Mouse (Mus musculus) ES-Bruce4 (cell line): ENCODE data around the gene Rexo4. TPM values are rescaled to one million over a fixed set of nuclear protein-coding genes. Genes with fewer than 3 reads are reported as not detected.

Experiments used
- H3K27ac ChIP-seq: 2 replicates; pipeline ENCODE4 v1.5.1; 2012; ENCODE audit warnings: low read length, inconsistent platforms; ENCODE audit not compliant: insufficient read depth
- H3K27me3 ChIP-seq: 2 replicates; pipeline ENCODE4 v1.6.1; 2012; ENCODE audit warnings: mild to moderate bottlenecking, low read length, inconsistent platforms; ENCODE audit not compliant: control insufficient read depth, poor library complexity, insufficient read depth, severe bottlenecking
- H3K36me3 ChIP-seq: 2 replicates; pipeline ENCODE4 v1.6.1; 2012; ENCODE audit warnings: inconsistent platforms, mild to moderate bottlenecking, low read length, moderate library complexity; ENCODE audit not compliant: control insufficient read depth, poor library complexity, insufficient read depth, severe bottlenecking
- H3K4me1 ChIP-seq: one replicate; pipeline ENCODE4 v1.8.1; 2011; ENCODE audit warnings: low read length; ENCODE audit not compliant: control insufficient read depth, insufficient read depth
- H3K4me3 ChIP-seq: 2 replicates; pipeline ENCODE4 v1.5.1; 2011; ENCODE audit warnings: low read depth, mild to moderate bottlenecking, low read length
- H3K9ac ChIP-seq: 2 replicates; pipeline ENCODE4 v1.6.1; 2012; ENCODE audit warnings: low read depth, mild to moderate bottlenecking, inconsistent platforms; ENCODE audit not compliant: poor library complexity, severe bottlenecking
- H3K9me3 ChIP-seq: replicated peaks from 2 replicates; pipeline ENCODE4 v1.6.1; 2012; ENCODE audit warnings: mild to moderate bottlenecking, low read length, inconsistent platforms; ENCODE audit not compliant: control insufficient read depth, poor library complexity, insufficient read depth, severe bottlenecking
- CTCF ChIP-seq: IDR thresholded peaks from one replicate; pipeline ENCODE4 v1.8.1; 2011; ENCODE audit warnings: low read depth, low read length
- EP300 ChIP-seq: IDR thresholded peaks from 2 replicates; pipeline ENCODE4 v1.6.1; 2011; ENCODE audit warnings: low read depth, low read length; ENCODE audit not compliant: insufficient read depth
- POLR2A ChIP-seq: IDR thresholded peaks from one replicate; pipeline ENCODE4 v1.8.1; 2011; ENCODE audit warnings: low read length; ENCODE audit not compliant: insufficient read depth
- polyA plus RNA-seq: library from polyadenylated mRNA; stranded (reverse); fragments of >200 nt; gene quantifications from 2 replicates; pipeline ENCODE4 v1.2.4, GENCODE M21; 2011; ENCODE audit warnings: low read depth; ENCODE audit not compliant: missing spikeins, insufficient read depth, insufficient read length

Gene Rexo4
- polyA plus RNA-seq, 1 experiment = 62.4 TPM

DNA sequence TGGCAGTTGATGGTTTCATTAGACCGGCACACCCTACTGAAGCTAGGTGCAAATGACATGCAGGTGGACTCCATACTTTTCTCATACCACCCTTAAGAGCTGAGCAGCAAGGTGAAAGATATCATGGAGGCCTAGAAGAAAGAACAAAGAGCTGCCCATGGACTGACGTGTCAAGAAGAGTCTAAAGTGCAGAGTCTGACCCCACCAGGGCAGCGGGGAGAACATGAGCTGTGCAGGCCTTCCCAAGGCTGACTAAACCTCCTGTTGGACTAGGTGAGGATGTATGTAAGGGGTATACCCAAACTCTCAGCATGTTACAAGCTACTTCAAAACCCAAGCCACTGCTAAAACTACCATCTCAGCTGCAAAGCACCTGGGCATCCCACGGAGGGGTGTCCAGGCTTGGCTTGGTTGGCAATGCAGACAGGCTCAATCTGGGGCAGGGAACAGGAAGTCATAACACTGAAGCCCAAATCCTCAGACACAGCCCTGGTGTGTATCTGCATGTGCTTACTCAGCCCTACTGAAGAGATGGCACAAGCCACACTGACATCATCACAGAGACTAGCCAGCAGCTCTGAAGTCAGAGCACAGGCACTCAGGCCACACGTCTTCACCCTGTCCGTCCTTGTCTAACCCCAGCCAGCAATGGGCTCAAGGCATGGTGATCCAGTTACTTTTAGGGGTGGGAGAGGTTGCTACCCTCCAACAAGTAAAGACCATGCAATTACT is 36.3 kb downstream of the Rexo4 start:
- H3K9ac ChIP-seq = no peak overlapping the region

GRCm38 (mm10) chr2:26921784-26922183 is 42.4 kb downstream of the Rexo4 start:
- H3K36me3 ChIP-seq = peaks cover 54% of the 10 kb centered on the region
- TF ChIP-seq CTCF = no peak
- no peak for TF ChIP-seq EP300
- TF ChIP-seq POLR2A = no peak
- H3K4me3 ChIP-seq = no peak overlapping the region

More for the DNA sequence above, 36.3 kb downstream of the Rexo4 start:
- Histone ChIP-seq H3K4me3 (no peak overlapping the region), H3K4me1 (no peaks in the 10 kb centered on the region), H3K27me3 (no peaks in the 10 kb centered on the region), H3K27ac (no peak overlapping the region), H3K36me3 (peaks cover 17% of the 10 kb centered on the region), H3K9me3 (no peaks in the 10 kb centered on the region)
- no peak for TF ChIP-seq CTCF

GRCm38 (mm10) chr2:26920190-26920855 is 43.9 kb downstream of the Rexo4 start:
- Histone ChIP-seq H3K27me3 (no peaks in the 10 kb centered on the region), H3K36me3 (peaks cover 47% of the 10 kb centered on the region), H3K9ac (no peak overlapping the region), H3K4me1 (no peaks in the 10 kb centered on the region), H3K4me3 (no peak overlapping the region), H3K9me3 (no peaks in the 10 kb centered on the region), H3K27ac (no peak overlapping the region)
- TF ChIP-seq CTCF = no peak

More at GRCm38 (mm10) chr2:26921784-26922183, 42.4 kb downstream of the Rexo4 start:
- no peaks in the 10 kb centered on the region for H3K4me1 ChIP-seq
- no peak overlapping the region for H3K27ac ChIP-seq
- H3K27me3 ChIP-seq = no peaks in the 10 kb centered on the region
- H3K9ac ChIP-seq = no peak overlapping the region
- no peaks in the 10 kb centered on the region for H3K9me3 ChIP-seq

GRCm38 (mm10) chr2:26919684-26920083 is 44.5 kb downstream of the Rexo4 start:
- Histone ChIP-seq H3K27ac (no peak overlapping the region), H3K9ac (no peak overlapping the region), H3K4me1 (no peaks in the 10 kb centered on the region), H3K27me3 (no peaks in the 10 kb centered on the region), H3K36me3 (peaks cover 47% of the 10 kb centered on the region), H3K9me3 (no peaks in the 10 kb centered on the region), H3K4me3 (no peak overlapping the region)
- no peak for TF ChIP-seq EP300
- no peak for TF ChIP-seq CTCF
- no peak for TF ChIP-seq POLR2A

DNA sequence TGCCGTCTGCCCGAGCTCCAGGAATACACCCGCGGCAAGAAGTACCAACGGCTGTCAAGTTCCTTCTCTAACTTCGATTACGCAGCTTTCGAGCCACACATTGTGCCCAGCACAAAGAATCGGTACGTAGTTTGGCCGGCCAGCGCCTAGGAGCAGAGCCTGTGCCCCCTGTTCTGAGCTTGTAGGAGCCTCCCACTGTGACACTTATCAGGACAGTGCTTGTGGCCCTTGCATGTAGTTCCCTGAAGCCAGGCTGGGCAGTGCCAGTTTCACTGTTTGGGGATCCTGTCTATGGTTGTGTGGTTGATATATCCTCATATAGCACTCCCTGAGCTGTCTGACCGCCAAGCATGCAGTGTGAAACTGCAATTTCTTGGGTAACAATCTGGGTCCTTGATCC is 47.4 kb downstream of the Rexo4 start:
- Histone ChIP-seq H3K27me3 (no peaks in the 10 kb centered on the region), H3K27ac (no peak overlapping the region), H3K9me3 (no peaks in the 10 kb centered on the region), H3K36me3 (peaks cover 53% of the 10 kb centered on the region), H3K4me1 (no peaks in the 10 kb centered on the region), H3K9ac (peak overlapping the region; percentile 43), H3K4me3 (peak overlapping the region; percentile 83)
- TF ChIP-seq POLR2A (no peak), EP300 (no peak), CTCF (no peak)

- Histone ChIP-seq H3K27me3 (no peaks in the 10 kb centered on the region), H3K9ac (peak within 1 kb of the TSS; percentile 43), H3K4me1 (no peaks in the 10 kb centered on the region), H3K27ac (no peak within 1 kb of the TSS), H3K4me3 (peak within 1 kb of the TSS; percentile 83), H3K9me3 (no peaks in the 10 kb centered on the region), H3K36me3 (peaks cover 56% of the 10 kb centered on the region)
- TF ChIP-seq CTCF (no peak), POLR2A (peak; percentile 84), EP300 (no peak)
These were observed 48.1 kb downstream of the Rexo4 start, which contains the start of the genes Surf2 and Surf1 for GRCm38 (mm10) chr2:26915927-26916728. Gene Surf2, plus strand, starts transcription at chr2:26916367. Gene Surf1, minus strand, starts transcription at chr2:26916530.
